Mouse (Mus musculus): Measurements from ENCODE around the gene Clec2d. TPM values are rescaled to one million over a fixed set of nuclear protein-coding genes. Genes with fewer than 3 reads are reported as not detected.
"Not testable (repeated sequence)": the region's sequence is repeated elsewhere in the genome, so short reads cannot be mapped to it uniquely, and the experiment has no call there.

Gene Clec2d
- polyA plus RNA-seq, 2 experiments from 2014 or later: 22.9 to 25.2 TPM

DNA sequence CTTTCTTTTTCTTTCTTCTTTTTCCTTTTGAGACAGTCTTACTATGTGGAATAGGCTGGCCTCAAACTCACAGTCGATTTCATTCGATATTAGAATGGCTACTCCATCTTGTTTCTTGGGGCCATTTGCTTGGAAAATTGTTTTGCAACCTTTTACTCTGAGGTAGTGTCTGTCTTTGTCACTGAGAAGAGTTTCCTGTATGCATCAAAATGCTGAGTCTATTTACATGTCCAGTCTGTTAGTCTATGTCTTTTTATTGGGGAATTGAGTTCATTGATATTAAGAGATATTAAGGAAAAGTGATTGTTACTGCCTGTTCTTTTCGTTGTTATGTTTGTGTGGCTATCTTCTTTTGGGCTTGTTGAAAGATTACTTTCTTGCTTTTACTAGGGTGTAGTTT is 7.4 kb downstream of the Clec2d start:
- not testable (repeated sequence) for ATAC-seq

DNA sequence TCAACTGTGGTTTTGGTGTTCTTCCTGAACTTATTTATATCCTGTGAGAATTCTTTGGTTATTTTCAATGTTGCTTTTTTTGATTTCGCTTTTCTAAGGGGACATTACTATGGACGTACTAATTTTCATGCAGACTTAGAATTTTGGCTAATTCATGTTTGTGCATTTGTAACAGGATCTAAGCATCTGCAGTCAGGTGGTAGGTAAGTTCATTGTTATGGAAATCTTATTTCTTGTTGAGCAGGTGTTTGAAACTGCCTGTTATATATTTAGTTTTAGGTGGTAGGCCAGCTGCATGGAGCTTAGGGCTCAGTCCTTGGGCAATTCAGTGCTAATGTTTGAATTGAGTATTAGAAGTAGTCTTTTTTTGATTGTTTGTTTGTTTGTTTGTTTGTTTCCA is 13.0 kb downstream of the Clec2d start:
- no peak for ATAC-seq

DNA sequence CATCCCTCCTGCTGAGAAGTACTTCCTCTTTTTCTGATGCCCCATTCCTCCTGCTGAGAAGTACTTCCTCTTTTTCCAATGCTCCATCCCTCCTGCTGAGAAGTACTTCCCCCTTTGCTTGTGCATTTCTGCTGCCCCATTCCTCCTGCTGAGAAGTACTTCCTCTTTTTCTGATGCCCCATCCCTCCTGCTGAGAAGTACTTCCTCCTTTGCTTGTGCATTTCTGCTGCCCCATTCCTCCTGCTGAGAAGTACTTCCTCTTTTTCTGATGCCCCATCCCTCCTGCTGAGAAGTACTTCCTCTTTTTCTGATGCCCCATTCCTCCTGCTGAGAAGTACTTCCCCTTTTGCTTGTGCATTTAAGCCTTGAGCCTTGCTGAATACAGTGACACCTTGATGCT is 19.7 kb downstream of the Clec2d start:
- not testable (repeated sequence) for ATAC-seq

DNA sequence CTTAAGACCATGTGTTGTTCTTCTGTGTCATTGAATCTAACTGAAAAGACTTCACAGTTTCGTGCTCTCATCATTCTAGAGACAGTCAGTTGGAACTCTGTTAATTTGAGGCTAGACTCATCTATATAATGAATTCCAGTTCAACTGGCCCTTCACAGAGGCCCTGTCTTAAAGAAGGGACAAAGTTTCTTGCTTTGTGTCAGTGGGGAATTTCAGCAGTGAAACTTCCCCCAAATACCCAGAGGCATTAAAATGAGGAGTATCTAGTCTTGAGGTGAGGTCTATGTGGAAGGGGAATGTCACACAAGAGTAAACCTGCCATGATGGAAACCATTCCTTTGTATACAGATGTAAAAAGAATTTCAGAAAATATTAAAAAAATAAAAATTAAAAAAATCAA is 21.9 kb downstream of the Clec2d start:
- no peak for ATAC-seq

DNA sequence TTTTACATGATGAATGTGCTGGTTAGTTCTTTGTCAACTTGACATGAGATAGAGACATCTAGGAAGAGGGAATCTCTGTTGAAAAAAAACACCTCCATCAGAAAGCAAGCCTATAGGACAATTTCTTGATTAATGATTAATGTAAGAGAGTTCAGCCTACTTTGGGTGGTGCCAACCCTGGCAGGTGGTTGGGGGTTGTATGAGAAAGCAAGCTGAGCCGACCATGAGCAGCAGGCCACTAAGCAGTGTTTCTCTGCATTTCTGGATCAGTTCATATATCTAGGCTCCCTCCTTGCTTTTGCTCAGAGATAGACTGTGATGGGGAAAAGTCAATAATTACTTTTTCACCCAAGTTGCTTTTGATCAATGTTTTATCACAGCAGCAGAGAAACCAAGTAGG is 23.9 kb downstream of the Clec2d start:
- ATAC-seq: no peak

DNA sequence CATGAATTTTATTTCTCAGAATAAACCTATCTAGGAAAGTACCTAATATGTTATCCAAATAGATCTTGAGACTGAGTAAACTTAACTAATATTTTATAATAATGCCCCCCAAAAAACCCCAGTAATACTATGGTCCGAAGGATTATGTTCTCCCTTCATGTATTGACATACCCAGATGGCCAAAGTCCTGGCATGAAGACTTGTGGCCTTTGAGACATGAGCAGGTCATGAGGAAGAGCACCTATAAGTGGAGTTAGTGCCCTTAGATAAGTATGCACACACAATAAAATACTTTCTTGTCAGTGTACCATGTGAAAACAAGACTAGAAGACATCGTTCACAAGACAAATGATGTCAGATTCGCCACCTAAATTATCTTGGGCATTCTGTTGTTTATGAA is 24.4 kb downstream of the Clec2d start:
- ATAC-seq: no peak

DNA sequence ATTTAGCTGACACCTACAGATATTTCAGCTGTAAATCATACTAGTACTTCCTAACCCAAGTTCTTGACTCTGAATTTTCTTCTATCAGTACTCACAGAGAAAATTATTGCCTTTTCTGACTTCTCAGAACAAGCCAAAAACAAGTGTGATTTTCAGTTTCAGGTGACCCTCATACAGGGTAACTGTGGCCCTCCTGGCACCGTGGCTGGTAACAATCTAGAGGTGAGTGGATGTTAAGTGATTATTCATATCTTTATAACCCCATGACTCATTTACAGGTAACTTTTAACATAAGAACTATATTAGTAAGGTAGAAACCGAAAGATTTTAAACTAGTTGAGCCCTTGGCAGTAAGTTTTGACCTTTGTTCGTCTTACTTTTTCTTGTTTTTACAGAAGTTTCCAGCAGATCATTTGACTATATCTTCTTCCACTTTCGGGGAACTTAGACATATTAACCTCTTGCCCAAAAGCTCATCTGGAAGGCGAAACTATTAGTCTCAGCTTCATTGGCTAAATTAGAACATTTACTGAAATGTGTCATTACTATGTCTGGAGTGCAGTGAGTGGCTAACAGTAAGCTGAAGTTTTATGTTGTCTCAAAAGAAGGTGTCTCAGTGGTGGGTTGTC is 28.6 kb downstream of the Clec2d start:
- peak; percentile 30 for ATAC-seq

DNA sequence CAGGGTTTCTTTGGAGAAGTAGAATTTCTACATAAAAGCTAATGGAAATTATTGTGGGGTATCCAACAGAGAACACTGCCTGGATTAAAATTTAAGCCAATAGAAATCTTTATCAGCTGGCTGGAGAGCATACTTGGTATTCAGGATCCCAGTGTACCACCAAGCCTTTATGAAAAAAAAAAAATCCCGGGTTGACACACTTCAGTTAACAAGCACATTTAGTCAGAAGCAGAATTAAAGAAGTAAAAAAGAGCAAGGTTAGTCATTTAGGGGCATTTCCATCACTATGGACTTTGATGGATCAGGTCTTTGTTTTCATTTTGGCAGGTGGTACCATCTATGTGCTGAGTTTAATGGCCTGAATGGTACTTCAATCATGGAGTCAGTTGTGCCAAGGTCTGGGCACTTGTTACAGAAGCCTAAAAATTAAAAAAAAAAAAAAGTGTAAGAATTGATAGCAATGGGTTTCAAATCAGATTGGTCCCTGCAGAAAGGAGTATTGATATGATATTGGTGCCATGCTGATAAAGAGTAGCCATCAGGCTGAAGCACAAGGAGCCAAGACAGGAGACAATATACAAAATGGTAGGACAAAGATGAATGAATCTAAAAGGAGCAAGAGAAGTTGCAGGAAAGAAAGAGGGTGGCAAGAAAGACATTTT is 29.5 kb downstream of the Clec2d start:
- ATAC-seq: no peak

DNA sequence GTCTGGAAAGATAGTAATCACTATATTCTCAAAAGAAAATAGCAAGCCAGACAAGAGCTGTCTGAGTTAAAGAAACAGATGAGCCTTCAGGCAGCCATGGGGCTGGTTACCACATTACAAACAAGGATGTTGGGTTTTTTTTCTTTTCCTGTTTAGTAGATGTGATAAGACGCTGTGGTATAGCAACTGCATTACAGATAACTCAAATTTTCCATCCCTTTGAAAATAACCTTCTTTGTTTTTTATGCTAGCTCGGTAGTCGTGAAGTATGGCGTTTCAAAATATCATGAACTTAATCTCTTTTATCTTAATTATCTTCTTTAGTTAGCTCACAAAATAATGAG is 30.0 kb downstream of the Clec2d start:
- ATAC-seq: peak; percentile 91

DNA sequence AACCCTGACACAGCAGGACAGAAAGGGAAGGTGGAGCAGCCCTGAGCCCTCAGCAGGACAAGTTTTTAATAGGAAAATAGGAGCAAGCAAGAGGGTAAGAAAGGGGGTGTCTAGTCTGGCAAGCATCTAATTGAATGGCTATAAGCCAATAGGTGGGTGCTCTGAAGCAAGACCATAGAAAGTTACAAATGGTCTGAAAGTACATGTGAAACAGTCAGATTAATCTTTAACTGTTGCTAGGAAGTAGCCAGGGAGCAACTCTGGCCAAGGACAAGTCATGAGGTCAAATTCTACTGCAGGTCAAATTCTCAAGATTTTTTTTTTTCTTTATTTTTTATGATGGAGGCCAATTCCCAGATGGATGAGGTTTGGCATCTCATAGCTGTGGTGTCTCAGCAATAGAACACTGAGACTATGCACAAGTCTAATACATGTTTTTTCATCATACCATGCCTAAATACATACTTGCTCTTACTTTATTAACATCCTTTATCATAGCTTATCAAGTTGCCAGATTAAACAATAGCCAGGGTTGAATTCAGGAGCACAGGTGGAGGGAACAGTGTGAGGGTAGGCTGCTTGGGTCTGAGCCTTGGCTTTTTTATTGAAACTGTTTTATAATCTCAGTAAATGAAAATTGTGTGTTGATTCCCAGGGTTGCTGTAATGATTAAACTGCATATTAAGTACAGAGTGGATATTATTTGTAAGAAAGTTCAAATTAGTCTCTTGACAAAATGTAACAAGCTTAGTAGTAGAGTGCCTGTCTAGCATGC is 32.2 kb downstream of the Clec2d start:
- ATAC-seq: no peak

DNA sequence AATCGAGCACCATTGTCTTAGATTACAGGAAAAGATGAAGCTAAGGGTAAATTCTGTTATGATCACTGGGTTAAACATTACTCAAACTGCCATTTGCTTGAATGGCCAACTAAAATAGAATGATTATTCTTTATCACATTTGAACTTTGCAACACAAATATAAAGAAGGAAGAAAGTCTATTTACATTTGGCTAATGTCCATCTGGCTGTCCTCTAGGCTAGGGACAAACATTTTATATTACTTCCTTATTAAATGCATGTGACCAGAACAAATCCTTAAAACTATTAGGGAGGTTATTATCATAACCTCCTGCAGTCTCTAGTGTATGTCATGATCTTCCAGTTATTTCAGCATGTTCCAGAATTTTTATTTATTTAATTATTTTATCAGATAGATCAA is 33.1 kb downstream of the Clec2d start:
- ATAC-seq: no peak

DNA sequence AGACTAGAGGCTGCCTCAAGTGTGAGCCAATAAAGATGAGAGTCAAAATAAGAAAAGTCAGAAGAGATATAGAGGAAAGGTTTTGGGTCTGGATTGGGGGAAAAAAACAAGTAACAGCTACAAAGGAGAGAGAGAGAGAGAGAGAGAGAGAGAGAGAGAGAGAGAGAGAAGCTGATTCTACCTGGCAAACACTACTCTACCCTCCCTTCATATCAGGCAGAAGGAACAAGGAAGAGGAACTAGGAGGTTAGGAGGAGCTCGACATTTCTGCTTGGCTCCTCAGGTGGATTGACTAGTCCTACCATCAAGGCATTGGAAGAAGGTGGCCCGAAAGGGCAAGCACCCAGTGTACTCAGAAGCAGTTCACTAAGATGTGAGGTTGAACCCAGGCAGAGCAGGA is 33.8 kb downstream of the Clec2d start:
- no peak for ATAC-seq

DNA sequence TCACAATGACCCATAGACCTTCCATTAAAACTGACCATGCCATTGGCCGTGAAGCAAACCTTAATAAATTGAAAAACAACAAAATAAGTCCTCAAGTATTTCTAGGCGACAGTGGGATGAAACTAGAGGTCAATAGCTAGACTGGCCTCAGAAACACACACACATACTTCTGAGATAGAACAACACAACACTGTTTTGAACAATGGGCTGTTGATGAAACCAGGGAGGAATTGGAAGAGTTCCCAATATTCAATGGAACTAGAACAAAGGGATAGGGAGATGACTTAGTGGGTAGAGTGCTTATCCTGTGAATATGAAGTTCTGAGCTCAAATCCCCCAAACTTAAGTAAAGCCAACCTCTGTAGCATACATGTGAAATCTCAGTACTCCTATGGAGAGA is 34.6 kb downstream of the Clec2d start:
- ATAC-seq: no peak

DNA sequence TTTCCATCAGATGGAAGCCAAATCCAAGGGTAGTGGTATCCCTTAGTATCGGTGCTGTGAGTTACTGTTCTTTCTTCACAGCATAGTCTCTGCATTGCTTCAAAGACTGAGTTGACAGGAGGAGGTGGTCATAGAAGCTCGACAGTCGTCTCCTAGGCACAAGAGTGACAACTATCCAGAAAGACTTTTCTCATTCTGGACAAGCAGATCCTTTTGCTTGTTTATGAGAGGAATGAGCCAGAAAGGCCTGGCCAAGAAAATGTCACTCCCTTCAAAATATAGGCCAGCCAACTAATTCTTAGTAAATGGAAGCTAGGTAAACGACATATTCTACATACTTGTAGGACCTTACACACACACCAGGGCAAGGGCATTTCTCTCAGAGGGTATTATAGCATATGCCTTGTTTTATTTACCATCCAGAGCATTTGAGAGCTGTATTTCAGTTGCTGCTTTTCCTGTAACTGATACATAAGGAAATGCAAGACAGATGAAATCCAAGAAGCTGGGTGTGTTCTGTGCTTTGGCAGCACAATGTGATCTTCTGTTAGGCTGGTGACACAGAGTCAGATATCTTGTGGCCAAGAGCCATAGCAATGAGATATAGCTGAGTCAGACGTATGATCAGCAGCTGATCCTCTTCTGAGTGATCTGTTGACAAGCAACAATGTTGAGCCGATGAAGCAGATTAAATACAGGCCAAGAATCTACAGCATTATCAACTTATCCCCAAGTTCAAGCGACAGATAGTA is 35.6 kb downstream of the Clec2d start:
- peak; percentile 52 for ATAC-seq

DNA sequence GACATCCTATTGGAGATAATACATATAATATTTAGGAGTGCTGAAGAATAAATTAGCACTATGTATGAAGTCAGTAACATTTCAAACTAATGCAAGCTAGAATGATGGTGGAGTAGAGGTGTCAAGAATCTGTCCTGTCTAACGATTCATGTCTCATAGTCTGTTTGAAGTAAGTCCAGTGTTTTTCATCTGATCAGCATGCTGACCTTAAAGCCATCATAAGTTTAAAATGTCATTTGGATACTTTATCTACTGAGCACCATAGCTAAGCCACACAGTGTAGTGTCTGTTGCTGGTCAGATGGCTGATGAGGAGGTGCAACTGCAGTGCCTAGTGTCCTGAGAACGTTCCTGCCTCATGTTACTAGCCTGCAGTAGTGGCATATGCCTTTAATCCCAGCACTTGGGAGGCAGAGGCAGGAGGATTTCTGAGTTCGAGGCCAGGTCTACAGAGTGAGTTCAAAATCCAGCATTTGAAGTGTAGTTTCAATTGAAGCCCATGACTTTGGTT is 36.4 kb downstream of the Clec2d start:
- no peak for ATAC-seq

DNA sequence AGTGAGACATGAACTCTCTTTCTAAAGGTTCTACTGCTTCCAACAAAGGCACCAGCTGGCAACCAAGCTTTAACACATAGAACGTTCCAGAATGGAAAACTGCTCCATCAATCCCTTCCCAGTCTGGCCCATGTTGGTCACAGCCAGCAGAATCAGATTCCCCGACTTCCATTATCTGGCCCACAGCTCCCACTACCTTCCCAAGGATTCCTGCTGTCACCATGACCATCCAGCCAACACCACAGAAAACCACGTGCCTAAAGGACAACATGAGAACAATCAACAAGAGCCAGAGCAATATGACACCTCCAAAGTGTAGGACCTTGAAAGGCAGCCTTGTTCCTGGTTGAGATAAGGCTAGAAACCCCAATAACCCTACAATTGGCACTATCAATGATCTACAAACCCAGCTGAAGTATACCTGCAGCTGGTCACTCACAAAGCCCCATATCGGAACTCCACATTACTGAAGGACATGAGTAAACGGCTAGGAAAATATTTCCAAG is 37.8 kb downstream of the Clec2d start:
- ATAC-seq: no peak

DNA sequence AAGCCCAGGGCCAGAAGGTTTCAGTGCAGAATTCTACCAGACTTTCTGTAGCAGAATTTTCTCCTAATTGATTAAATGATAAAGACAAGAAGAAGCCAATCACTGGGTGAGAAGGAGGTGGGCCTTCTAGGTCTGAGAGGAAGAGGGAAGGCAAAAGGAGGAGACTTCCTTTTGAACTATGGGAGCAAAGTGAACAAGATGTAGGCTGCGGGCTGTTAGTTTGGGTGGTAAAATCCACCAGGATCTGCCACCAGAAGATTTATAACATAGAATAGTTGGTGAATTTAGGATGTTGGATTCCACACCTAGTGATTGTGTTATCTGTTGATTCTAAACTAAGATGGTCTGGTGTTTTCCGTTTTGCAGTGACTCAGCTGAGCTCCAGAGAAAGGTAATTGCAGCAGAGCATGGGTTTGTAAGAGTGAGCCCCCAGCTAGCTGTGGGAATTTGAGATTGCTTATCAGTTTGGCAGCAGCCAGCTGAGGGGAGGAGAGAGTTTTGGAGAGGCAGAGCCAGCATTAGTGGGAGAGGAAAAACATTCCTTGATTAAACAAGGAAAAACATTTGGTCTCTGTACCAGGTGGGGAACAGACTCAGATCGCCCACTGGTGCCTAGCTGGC is 39.6 kb downstream of the Clec2d start:
- ATAC-seq: peak; percentile 34

DNA sequence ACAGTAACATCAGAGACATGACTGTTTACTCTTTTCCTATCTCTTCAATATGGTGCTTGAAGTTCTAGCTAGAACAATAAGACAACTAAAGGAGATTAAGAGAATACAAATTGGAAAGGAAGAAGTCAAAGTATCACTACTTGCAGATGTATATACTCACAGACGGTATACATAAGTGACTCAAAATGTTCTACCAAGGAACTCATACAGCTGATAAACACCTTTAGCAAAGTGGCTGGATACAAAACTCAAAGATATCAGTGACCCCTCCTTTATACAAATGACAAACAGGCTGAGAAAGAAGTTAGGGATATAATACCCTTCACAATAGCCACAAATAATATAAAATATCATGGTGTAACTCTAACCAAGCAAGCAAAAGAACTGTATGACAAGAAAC is 40.6 kb downstream of the Clec2d start:
- ATAC-seq: no peak

DNA sequence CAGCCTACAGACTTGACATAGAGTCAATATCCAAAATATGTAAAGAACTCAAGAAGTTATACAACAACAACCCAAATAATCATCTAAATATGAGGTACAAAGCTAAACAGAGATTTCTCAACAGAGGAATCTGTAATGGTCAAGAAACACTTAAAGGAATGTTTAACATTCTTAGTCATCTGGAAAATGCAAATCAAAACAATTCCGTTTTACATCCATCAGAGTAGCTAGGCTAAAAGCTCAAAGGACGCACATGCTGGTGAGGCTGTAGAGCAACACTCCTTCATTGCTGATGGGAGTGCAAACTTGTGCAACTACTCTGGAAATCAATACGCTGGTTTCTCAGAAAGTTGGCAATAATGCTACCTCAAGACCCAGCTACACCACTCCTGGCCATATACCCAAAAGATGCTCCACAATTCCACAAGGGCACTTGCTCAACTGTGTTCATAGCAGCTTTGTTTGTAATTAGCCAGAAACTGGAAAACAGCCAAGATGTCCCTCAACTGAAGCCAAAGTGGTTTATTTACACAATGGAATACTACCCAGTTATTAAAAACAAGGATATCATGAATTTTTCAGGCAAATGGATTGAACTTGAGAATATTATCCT is 41.9 kb downstream of the Clec2d start:
- ATAC-seq: no peak

DNA sequence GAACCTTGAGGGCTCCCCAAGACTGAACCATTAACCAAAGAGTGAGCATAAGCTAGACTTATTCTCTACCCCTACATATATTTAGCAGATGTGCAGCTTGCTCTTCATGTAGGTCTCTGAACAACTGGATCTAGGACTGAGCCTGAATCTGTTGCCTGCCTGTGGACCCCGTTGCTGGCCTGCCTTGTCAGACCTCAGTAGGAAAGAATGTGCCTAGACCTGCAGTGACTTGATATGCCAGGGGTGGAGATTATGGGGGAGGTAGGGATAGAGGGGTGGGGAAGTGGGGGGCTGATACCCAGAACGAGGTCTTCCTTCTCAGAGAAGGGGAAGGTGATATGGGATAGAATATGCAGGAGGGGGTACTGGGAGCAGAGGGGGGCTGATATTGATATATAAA is 43.2 kb downstream of the Clec2d start:
- ATAC-seq: no peak

DNA sequence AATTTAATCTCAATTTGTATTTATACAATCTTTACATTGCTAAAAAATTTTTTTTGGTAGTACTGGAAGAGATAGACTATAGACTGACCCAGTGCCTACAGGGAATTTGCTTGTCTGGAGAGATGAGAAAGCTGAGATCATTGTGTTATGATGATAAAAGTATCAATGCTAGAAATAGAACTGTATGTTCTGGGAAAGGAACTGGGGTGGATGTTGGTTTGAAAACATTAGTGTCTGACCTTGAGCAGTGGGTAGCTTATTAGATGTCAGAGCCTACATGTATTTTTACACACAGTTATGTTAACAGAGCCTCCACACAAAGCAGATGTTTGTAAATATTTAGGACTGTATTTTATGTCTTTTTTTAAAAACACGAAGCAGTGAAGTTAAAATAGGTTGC is 43.7 kb downstream of the Clec2d start:
- no peak for ATAC-seq

DNA sequence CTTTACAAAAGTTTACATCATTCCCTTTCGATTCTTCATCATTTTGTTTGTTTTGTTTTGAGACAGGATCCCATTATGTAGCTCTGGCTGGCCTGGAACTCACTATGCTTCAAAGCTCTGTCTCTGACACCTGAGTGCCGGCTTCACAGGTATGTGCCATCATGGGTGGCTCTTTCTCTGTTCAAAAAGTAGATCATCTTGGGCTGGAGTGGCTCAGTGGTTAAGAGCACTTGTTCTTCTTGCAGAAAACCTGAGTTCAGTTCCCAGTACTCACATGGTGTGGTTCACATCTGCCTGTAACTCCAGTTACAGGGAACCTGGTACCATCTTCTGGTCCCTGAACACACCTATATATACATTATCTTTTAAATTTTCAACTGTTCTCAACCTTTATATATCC is 44.7 kb downstream of the Clec2d start:
- no peak for ATAC-seq

All from activated CD4-positive, CD25-positive, alpha-beta regulatory T cell, adult 4 months (primary cell).